Mouse (Mus musculus): ENCODE measurements at regions not wholly inside any gene's neighbourhood (a gene's known extent, or its start where the extent isn't known, plus 50 kb on each side); places are given as distances from the start of the nearest gene placed in this dataset.
A peak's percentile ranks its signal among the peaks of the same experiment; 100 is the strongest.

DNA sequence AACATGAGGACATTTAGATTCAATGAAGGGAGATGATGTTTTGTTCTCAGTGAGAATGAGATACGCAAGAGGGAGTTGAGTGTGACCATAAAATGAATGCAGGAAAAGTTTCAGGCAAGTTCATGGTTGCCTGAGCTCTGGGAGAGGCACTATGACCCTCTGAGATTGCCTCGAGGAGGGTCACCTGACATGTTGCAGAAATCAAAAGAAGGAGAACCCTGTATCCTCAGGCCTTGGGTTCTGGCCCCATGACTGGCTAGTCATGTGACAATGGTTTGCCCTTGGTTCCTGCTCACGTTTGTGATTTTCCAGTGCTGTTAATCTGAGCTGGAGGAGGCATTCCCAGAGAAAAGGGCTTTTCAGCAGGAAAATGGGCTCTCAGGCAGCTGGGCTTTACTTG is 98.9 kb downstream of the Mab21l3 start:
- DNase-seq (ENCODE audit: low spot score), result no peak

DNA sequence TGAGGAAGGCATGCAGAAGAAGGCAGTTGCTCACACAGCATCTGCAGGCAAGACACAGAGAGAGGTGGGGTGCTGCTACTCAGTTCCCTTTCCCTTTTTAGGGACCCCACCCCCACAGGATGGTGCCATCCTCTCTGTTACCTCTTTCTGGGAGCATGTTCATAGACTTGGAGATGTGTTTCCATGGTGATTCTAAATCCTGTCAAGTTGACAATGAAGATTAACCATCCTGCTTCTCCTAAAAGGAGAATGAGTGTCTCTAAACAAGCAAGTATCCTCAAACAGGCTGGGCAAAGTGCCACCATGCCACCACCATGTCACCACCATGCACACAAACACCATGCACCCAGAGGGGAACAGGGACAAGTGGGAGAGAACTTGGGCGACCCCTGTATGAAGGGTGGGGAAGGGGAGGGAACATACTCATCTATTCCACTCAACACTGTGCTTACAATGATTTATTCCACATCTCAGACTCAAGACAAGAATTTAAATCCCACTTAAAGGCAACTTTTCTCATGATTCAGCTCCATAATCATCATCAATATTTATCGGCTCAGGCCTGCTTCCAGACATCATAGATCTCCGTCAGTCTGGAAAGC is 99.6 kb downstream of the Mab21l3 start:
- DNase-seq (ENCODE audit: low spot score), result no peak

DNA sequence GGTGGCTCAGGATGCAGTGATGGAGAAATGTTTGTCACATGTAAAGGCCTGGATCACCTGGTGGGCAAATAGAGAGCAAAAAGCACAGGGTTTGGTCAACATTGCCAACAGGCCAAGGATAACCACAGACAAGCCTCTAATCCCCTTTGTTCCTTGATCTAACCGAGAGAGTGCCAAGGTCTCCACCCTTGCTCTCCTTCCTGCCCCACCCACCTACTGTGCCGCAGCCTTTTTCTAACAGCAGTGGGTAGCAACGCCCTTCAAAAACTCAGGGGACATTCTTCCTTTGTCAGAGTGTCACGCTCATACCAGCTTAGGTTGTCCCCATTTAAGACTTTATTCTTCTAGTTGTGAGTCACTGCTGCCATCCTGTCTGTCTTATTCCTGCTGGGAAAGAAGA is 100.6 kb downstream of the Mab21l3 start:
- peak; percentile 12 for DNase-seq (ENCODE audit: low spot score)

DNA sequence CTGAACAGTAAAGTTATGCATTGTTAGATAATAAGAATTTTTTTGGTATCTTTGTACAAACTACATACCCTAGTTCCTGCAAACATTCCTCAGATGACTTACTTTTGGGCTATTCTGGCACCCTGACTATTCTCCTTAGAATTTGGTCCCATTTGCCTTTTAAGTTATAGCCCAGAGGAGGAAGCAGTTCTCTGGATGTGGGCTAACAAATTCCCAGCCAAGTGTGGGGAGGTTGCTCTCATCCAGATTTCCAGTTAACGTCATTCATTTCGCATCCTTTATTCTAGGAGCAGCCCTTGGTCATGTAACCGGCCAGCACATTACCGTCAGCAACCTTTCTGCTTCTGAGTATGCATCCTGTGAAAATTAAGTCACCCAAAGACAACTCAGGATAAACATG is 107.9 kb downstream of the Mab21l3 start:
- no peak for DNase-seq (ENCODE audit: low spot score)

DNA sequence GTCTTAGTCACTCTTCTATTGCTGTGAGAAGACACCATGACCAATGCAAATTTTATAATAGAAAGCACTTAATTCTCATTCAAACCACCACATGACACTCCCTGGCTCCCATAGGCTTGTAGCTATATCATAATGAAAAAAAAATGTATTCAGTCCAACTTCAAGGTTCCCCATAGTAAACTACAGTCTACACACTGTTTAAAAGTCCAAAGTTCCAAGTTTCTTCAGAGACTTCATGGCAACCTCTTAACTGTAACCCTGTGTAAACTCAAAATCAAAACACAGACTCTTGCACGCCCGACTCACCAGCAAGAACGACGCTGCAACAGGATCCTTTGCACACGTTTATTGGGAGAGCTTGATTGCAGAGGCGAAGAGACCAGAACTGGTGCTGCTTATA is 111.6 kb downstream of the Mab21l3 start:
- no peak for DNase-seq (ENCODE audit: low spot score)

DNA sequence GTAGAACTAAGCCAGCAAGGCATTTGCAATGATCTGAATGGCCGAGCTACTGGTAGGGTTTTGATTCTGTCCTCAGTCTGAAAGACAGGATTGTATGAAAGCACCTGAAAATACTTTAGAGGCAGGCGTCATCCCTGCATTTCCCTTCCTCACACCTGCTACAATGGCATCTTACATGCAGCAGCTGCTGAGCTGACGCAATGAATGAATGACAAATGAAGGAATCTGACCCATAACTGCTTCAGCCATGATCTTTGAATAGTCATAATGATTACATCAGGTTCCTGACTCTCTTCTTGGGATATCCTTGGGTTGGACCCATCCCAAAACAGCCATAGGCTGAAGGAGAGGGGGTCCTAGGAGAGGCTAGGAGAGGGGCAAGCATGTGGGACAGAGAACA is 119.7 kb downstream of the Mab21l3 start:
- DNase-seq (ENCODE audit: low spot score), result no peak

DNA sequence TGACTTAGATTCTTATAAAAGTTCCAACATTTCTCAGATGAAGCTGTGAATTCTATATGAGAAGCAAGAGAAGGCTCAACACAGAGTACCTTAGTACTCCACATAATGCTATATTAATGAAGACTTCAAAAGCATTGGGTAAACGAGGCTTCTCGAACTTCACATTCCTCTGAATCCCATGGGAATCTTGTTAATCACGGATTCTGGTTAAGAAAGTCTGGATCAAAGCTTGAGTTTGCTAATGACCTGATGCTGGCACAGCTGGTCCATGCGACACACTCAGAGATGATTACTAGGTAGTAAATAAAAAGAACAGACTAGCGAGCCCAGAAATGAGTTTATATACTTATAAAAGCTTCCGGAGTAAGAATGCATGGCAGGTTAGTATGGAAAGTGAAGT is 118.4 kb upstream of the Atp1a1 start:
- no peak for DNase-seq (ENCODE audit: low spot score)

DNA sequence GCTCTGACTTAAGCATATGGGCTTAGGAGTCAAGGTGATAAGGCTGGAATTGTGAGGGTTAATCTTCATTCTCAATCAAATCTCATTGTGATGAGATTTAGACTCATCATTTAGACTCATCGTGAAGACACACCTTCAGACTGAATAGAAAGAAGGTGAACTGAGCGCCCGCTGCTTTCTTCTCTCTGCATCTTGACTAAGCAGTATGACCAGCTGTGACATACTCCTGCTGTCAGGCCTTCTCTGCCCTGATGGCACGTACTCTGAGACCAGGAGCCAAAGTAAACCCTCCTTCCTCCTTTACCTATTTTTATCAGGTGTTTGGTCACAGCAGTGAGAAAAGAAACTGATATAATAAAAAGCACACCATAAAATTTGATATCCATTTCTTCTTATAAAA is 117.5 kb upstream of the Atp1a1 start:
- DNase-seq (ENCODE audit: low spot score), result no peak

DNA sequence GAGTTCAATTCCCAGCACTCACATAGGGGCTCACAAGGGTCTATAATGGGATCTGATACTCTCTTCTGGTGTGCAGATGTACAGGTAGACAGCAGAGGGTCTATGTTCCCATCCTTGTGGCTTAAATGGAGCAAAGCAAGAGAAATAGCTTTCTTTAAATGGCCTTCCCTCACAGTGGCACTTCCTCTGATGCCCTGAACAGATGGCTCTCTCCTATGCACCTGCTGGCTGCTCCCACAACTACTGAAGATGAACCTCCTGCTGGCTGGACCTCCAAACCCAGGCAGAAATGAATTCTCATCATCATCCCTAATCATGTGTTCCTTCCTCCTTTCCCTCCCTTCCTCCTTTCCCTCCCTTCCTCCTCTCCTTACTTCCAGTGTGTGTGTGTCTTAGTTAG is 110.9 kb upstream of the Atp1a1 start:
- DNase-seq (ENCODE audit: low spot score), result no peak

DNA sequence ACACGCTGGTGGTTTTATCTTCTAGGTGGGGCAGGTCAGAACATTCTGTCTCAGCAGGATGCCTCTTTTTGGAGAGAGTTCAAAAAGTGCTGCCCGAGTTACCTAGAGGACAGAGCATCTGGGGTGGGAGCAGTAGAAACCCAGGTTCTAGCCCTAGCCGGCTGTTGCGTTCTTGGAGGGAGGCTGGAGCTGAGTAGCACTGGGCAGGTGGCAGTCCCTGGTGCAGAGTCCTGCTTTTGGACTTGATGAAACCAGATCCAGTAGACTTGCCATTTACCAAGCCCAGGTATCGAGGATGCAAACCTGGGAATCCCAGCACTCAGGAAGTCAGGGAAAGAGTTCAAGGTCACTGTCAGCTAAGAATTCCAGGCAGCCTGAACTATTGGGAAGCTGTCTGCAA is 110.3 kb upstream of the Atp1a1 start:
- DNase-seq (ENCODE audit: low spot score), result no peak

DNA sequence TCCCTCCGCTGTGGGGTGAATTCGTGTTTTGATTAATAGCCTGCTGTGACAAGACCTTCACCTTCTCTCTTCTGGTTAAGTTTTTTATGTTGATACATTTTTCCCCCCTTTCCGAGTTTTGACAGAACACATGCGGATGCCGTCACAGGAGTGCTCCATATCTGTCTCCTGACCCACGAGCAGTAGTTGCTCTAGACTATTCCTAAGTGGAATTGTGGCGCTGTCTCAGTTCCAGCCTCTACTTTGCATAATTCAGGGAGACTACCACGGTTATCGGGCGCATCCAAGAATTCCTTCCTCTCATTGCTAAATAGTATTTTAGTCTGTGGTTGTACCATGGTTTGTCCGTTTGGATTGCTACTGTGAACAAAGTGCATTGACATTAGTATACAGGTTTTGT is 109.2 kb upstream of the Atp1a1 start:
- no peak for DNase-seq (ENCODE audit: low spot score)

DNA sequence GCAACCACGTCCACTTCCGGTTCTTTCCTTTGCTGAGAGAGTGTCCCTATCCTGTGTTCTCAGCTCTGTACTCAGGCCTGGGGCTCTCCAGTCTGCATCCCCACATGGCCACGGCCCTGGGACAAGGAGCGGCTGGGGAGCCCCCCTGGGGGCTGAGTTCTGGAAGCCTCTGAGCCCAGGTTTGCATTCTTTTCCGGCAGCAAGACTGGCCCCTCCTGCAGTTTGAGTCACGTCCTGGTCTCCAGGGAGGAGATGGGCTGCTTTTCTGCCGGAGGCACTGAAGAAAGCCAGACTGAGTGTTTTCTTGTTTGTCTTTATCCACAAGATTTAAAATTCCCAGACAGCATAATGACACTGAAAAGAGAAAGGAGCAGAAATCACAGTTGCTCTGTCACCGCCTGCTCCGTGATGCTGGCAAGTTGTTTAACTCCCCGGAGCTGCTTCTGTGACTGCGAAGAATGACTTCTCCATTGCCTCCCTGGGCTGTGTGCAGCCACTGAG is 108.7 kb upstream of the Atp1a1 start:
- DNase-seq (ENCODE audit: low spot score), result no peak

DNA sequence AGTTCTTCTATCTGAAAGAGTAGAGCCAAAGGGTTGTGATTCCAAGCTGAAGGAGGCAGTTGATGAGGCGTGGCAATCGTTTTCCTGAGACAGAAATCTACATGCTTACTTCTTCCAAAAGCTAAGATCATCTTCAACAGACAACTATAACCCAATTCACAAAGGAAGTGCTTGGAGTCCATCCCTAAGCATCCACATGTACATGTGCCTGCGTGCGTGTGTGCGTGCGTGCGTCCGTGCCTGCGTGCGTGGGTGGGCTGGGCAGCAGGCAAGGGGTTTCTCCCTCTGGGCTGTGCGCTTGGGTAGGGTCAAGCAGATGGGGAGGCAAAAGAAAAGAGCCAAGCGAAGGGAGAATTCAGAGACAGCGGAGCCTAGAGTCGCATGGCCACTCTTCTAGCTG is 108.2 kb upstream of the Atp1a1 start:
- no peak for DNase-seq (ENCODE audit: low spot score)

DNA sequence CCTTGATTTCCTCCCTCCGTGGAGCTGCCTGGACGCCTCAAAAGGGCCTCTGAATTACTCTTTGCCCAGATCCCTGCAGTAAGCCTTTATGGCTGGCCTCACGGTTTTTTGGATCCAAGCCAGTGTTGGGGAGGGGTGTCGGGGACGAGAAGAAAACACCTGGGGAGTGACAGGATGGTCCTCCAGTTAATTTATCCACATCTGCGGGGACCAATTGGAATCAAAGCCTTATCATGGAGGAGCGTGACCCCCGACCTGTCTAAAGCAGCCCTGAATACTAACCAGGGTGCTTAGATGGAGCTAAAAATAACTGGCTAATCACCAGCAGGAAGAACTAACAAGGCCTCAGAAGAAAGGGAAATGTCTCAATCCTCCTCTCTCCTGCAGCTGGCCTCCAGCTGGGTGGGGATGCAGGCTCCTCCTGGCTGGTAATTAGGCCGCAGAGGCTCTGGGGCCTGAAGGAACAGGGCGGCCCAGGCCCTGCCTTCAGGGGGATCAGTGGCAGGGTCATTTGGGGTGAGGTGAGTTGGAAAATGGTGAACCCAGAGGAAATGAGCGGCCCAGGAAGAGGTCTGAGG is 107.2 kb upstream of the Atp1a1 start:
- no peak for DNase-seq (ENCODE audit: low spot score)

DNA sequence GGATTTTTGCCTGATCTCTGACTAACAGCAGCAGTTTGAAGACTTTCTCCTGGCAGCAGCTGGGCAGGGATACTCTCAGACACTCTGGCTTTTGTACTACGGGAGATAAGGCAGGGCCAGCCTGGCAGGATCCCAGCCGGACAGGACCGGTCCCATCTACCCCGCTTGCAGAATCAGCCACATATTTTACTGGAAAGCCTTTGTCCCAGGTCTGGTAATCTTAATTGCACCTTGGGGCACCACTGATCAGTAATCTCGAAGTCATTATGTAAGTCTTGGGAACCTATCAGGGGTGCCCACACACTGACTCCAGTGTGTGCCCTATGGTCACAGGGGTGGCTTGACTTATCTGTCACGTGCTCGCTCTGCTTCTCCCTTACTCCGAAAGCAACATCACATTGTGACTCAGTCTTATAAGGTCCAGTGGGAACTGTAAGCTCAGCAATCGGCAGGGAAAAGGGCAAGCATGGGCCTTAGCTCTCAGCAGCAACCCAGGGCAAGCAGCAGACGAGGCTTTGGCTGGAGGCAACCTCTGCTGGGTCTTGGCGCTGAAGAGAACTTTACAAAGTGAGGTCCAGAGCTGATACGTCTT is 105.0 kb upstream of the Atp1a1 start:
- no peak for DNase-seq (ENCODE audit: low spot score)

DNA sequence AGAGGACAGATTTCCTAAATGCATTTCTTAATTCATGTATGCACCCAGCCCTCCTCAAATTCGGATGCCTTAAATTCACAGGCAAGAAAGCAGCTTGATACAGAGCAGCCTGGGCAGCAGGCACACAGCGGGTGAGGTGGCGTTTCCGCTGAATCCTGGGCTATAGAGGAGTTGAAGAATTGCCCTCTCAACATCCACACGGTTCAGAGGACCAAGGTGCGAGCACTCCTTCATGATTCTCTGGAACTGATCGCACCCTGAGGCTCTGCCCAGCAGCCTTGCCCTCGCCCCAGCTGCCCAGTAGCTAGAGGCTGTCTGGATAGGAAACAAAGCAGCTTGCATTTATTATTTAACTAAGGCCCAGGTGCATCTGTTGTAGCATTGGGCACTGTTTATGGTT is 104.3 kb upstream of the Atp1a1 start:
- no peak for DNase-seq (ENCODE audit: low spot score)

DNA sequence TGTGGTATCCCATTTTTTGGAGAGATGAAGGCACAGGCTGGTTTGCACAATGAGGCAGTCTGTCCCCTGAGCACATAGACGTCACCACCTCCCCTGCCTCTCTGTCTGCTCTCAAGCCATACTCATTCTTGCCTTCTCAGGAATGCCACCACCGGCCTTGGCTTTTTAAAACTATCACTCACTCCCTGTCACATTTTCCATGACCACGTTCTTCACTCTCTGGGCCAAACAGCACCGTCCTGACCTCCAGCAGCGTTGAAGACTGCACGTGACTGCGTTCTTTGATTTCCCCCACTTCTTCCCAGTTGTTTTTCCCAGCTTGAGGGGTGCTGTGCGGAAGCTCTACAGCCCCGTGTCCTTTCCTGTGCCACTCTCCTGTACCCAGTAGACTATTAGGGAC is 100.4 kb upstream of the Atp1a1 start:
- no peak for DNase-seq (ENCODE audit: low spot score)

DNA sequence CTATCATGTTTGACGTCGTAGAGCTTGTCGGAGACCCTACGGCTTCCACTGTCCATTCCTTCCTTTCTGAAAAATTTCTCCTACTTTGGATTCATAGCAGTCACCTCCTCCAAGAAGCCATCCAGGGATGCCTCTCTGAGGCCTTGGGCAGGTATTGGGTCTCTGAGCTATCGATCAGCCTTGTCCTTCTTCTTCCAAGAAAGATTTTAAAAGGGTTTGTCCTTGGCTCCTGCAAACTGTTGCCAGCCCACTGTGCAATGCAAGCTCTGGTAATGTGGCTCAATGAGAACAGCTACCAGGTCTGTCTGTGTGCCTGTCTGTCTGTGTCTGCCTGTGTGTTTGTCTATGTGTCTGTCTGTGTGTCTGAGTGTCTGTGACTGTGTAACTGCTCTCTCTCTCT is 99.8 kb upstream of the Atp1a1 start:
- no peak for DNase-seq (ENCODE audit: low spot score)

DNA sequence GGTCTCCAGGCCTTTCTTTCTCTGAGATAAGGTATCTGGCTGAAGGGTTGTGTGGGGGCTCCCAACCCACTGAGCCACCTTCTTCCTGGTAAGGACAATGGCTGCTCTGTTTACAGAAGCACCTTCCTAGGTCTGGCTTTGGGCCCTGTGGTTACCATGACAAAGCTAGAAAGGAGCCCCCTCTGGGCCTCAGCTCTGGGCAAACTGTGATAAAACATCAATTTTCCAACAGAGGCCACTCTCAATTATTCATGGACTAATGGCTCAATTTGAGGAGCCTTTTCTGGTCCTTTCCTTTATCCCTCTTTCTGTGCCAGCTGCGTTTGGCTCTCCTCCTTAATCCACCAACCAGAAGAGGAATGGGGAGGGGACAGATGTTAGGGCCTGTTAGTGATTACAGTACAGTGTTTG is 97.3 kb upstream of the Atp1a1 start:
- DNase-seq (ENCODE audit: low spot score), result no peak

DNA sequence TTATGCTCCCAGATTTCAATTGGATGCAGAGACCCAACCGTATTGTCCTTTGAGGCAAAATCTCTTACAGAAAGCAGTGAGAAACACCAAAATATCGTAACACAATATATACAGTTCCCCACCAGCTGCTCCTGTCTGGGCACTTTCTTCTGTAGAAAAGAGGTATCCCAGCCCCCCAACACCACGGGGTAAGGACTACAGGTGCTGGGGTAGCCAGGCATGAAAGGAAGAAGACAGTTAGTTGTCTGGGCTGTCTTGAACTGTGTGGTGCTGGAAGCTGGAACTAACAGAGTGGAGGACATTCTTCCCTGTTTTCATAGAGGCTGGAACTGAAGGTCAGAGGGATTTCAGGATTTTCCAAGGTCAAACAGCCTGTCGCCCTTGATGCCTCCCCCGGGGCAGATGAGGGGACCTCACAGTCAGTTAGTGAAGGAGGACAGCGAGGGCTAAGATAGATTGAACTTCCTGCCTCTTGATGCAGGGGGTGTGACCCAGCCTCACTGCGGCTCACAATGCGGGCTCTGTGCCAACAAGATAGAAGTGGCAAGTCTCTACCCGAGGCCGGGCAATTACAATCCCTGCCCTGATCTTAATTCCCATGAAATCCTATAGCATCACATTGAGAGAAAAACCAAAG is 96.6 kb upstream of the Atp1a1 start:
- DNase-seq (ENCODE audit: low spot score), result peak; percentile 80

DNA sequence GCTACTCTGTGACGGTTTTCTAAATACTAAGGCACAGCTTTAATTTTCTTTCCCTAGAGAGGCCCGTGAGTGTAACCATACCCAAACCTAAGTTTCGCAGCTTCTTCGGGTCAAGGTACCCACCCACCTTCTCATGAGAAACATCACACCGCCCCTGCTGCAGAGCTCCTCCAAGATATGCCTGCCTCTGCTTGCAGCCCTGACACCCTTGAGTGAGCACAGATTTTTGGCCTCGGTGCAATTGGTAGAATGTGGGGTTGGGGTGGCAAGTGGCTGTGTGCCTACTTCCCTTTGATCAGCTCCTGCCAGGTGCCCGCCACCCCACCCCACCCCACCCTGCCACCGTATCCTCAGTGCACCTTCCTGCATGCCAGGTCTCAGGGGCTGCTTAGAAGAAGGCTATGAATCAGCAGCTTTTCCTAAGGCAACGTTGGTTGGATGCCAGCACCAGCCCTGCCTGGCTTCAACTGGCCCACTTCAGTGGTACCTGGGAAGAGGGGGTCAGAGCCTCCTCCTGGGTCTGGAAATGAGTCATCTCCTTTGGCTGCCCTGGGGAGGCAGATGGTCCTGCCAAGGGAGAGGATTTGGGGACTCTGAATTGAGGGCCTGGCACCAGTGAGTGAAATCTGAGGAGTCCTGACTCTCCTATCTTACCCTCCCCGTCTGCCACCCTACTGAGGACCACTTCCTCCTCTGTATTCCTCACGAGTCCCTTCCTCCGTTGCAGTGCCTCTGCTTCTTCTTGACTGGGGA is 95.6 kb upstream of the Atp1a1 start:
- peak; percentile 43 for DNase-seq (ENCODE audit: low spot score)

DNA sequence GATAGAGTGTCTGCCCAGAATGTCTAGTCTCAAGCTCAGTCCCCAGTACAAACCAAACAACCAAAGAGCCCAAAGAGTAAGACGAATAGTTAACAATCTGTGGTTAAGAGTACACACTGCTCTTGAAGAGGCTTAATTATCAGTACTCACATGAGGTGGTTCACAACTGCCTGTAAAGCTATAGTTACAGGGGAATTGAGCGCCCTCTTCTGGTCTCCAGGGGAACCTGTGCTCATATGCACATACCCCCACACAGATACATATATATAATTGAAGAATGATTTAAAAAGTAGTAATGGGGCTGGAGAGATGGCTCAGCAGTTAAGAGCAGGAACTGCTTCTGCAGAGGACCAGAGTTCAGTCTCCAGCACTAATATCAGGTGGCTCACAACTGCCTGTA is 92.3 kb upstream of the Atp1a1 start:
- DNase-seq (ENCODE audit: low spot score), result no peak

Measured in thymus, postnatal 0 days (tissue).